Mouse (Mus musculus) fat pad, adult 2 months (tissue): Measurements from ENCODE around the gene Lfng.

ENCODE experiments used
- DNase-seq: peaks from one replicate; pipeline ENCODE4 v3.0.0-alpha.2; 2011; ENCODE audit warnings: low read depth, low spot score; ENCODE audit errors: extremely low read depth

Lfng gene

DNA sequence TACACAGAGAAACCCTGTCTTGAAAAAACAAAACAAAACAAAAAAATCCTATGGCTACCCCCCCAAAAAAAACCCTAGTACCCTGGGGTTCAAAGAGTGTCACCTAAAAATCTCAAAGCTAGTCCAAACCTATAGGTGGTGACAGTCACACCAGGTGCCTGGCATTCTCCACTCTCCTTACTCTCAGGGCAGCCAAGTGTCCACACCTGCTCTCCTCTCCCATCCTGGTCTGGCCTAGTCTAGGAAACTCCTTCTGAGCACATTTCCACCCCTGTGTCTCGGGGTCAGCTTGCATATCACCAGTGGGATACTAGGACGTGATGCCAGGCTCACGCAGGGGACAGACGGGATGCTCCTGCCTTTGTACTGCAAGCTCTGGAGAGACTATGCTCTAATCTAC lies 32.2 kb downstream of the Lfng start:
- DNase-seq: no peak

DNA sequence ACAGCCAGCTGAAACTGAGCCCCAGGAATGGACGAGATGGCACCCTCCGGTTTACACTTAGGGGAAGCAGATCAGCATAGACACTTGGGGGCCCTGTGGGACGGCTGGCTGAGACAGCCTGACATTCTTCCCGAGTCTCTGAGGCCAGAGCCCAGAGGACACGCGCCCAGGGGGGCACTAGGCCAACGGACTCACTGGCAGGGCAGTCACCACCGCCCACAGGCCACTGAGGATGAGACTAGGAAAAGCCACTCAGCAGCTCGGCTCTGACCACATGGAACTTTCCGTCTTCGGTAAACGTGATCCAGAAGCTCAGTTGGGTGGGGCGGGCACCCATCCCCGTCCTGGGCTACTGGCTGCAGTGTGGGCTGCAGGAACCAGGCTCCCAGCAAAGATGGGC lies 32.8 kb downstream of the Lfng start:
- no peak for DNase-seq

GRCm38 (mm10) chr5:140640812-140641211 lies 33.7 kb downstream of the Lfng start:
- DNase-seq: no peak

GRCm38 (mm10) chr5:140641254-140641928 lies 34.3 kb downstream of the Lfng start:
- DNase-seq: no peak

- no peak for DNase-seq
Observed at GRCm38 (mm10) chr5:140642076-140642475, 35.0 kb downstream of the Lfng start.

- DNase-seq: no peak
Observed at GRCm38 (mm10) chr5:140644263-140644662, 37.1 kb downstream of the Lfng start.

GRCm38 (mm10) chr5:140644702-140645201 lies 37.6 kb downstream of the Lfng start:
- no peak for DNase-seq

GRCm38 (mm10) chr5:140645454-140645853 lies 38.3 kb downstream of the Lfng start:
- DNase-seq: no peak

DNA sequence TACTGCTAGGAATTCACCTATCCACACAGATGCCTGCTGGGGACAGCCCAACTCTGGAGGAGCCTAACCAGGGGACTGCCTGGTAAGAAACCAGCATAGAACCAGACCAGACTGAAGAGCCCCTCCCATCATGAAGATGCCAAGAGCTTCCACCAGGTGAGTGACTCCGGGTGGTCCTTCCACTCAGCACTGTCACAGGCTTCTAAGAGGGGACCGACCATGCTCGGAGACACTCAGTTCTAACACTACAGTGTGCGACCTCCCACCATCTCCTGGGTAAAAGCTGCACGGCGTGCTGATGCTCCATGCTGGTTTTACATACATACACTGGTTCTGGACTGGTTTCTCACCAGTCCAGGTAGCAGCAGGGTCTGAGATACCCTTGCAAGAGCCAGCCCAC lies 39.1 kb downstream of the Lfng start:
- no peak for DNase-seq

GRCm38 (mm10) chr5:140647031-140647760 lies 40.1 kb downstream of the Lfng start:
- DNase-seq: no peak

GRCm38 (mm10) chr5:140647821-140648518 lies 40.9 kb downstream of the Lfng start:
- no peak for DNase-seq

- no peak for DNase-seq
Observed at GRCm38 (mm10) chr5:140648519-140649100, 41.5 kb downstream of the Lfng start, which contains the start of gene Ttyh3. Ttyh3 (minus strand) TSS chr5:140649031.

DNA sequence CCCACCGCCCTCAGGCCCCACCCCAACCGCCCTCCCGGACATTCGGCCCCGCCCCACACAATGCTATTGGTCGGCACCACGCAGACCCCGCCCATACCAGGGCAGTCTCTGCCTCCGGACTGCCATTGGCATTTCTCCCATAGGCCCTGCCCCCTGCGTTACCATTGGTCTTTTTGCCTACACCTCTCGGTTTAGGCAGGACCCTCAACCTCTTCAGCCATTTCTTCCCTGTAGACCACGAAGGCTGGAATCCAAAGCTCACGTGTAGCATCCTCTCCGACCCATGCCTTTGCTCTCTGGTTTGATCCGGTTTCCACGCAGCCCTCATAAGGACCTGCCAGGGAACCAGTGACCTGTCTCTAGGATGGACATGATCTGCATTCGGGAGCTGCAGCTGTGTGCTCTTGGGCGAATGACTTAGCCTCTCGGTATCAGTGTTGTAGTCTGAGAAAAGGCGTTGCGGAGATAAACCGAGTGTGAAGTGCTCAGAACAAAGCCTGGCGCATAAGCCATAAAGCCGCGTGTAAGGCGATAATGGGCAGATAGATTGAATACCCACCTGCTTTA lies 42.1 kb downstream of the Lfng start:
- DNase-seq: no peak

GRCm38 (mm10) chr5:140649881-140650414 lies 42.8 kb downstream of the Lfng start:
- no peak for DNase-seq

- DNase-seq: no peak
Observed at GRCm38 (mm10) chr5:140651231-140651630, 44.1 kb downstream of the Lfng start.

GRCm38 (mm10) chr5:140652587-140652986 lies 45.5 kb downstream of the Lfng start:
- DNase-seq: no peak

- no peak for DNase-seq
Observed at GRCm38 (mm10) chr5:140654096-140654845, 47.2 kb downstream of the Lfng start.

DNA sequence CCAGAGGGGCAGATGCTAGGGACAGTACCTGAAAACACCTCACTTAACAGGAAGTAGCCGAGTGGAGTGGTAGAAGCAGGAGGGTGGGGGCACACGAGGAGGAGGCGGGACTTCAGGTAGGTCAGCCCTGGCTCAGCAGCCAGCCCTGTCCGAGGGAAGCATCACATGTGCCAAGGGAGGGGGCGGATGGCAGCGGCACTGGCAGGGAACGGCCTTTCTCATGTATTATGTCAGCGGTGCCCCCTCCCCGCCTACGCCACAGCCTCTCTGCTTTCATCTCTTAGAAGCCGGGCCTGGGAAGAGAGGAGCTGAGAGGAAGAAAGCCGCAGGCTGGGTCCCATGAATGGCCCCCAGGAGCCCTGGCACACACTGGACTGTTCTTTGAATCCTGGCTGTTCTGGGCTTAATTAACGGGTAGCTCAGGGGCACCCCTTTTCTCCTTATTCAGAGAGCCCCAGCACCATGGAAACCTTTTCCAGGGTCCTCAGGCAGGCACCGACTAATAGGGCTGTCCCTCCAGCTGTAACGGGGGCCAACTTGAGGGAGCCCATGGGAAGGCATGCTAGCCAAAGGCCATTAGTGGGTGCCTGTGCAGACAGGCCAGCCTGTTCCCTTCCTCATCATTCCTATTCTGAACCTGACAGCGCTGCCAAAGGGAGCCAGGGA lies 52.6 kb downstream of the Lfng start:
- no peak for DNase-seq

GRCm38 (mm10) chr5:140660398-140660797 lies 53.3 kb downstream of the Lfng start:
- DNase-seq: no peak
